7 mouse cellular contexts compared by ENCODE assay signal in the genomic region with DNA sequence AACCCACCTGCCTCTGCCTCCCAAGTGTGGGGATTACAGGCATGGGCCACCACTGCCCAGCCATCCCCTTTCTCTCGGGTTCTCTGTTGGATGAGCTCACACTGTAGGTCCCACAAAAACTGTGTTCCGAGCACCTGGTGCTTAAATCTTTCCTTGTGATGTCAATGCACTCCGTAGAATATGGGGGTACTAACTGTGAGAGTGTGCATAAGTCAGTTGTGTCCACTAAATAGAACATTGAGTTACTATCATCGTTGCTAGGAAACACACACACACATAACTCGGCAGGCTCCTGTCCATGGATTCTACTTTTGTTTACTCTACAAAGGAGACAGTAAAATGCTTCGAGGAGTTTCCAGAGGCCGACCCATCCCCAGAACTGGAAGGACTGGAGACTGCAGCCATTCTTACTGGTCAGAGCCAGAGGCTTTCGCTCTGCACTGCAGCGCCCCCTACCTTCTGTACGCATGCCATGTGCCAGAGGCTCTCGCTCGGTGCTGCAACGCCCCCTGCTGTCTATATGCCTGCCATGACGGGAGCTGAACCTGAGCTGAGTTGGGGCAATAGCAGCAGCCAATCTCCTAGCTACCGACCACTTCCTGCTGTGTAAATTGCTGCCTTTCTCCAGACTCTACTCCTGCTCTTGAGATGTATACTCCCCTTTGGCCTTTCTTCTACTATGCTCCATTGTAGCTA. TPM values are rescaled to one million over a fixed set of nuclear protein-coding genes. Genes with fewer than 3 reads are reported as not detected.
DNase-seq lines count a peak whose midpoint lies in the region; ATAC-seq lines count a peak whose summit lies in the region.

No protein-coding gene starts in this region.

- H3K4me2 ChIP-seq in embryonic facial prominence, embryonic 11.5 days (ENCODE audit: low read depth, low read length), result no peak overlapping the region
- no peak overlapping the region for H3K4me2 ChIP-seq in limb, embryonic 11.5 days (ENCODE audit: low read depth, severe bottlenecking)
- H3K4me2 ChIP-seq in midbrain, embryonic 14.5 days (ENCODE audit: low read length), result no peak overlapping the region

- no peak overlapping the region for H3K9ac ChIP-seq in embryonic facial prominence, embryonic 11.5 days (replicated peaks; ENCODE audit: low read length)
- H3K9ac ChIP-seq in limb, embryonic 11.5 days (ENCODE audit: low read length), result no peak overlapping the region
- no peak overlapping the region; the same call in 1 of the 2 replicates for H3K9ac ChIP-seq in midbrain, embryonic 14.5 days (replicated peaks; ENCODE audit: low read length)

- 28% methylated on average over 15 of the region's 15 CpGs for WGBS in embryonic facial prominence, embryonic 11.5 days
- 30% methylated on average over 15 of the region's 15 CpGs for WGBS in limb, embryonic 11.5 days
- WGBS in midbrain, embryonic 14.5 days, result 26% methylated on average over 15 of the region's 15 CpGs

- H3K4me1 ChIP-seq in embryonic facial prominence, embryonic 11.5 days (ENCODE audit: control insufficient read depth, insufficient read depth, low read length), result no peaks in the 10 kb centered on the region
- 0 out of 2 replicates have a peak, but pooled peaks cover 2% of the 10 kb centered on the region for H3K4me1 ChIP-seq in limb, embryonic 11.5 days (ENCODE audit: control insufficient read depth, insufficient read depth, low read length)
- no peaks in the 10 kb centered on the region for H3K4me1 ChIP-seq in midbrain, embryonic 14.5 days (ENCODE audit: control insufficient read depth, insufficient read depth, low read length)

- peak; percentile 75 for ATAC-seq in embryonic facial prominence, embryonic 11.5 days (replicated peaks; ENCODE audit: insufficient number of reproducible peaks, low FRiP score, low TSS enrichment, low read depth)
- peak; percentile 74; the same call in 1 of the 2 replicates for ATAC-seq in limb, embryonic 11.5 days (ENCODE audit: insufficient number of reproducible peaks, low FRiP score, low TSS enrichment, low read depth)
- peak; percentile 37; the same call in 1 of the 2 replicates for ATAC-seq in midbrain, embryonic 14.5 days (ENCODE audit: low FRiP score, low TSS enrichment)

- no peak overlapping the region for H3K4me3 ChIP-seq in embryonic facial prominence, embryonic 11.5 days (ENCODE audit: low read depth, low read length)
- H3K4me3 ChIP-seq in limb, embryonic 11.5 days (ENCODE audit: low read depth, low read length), result no peak overlapping the region
- no peak overlapping the region for H3K4me3 ChIP-seq in midbrain, embryonic 14.5 days (replicated peaks; ENCODE audit: low read depth, low read length)

- H3K36me3 ChIP-seq in embryonic facial prominence, embryonic 11.5 days (replicated peaks; ENCODE audit: control insufficient read depth, insufficient read depth, low read depth, low read length), result no peaks in the 10 kb centered on the region
- H3K36me3 ChIP-seq in limb, embryonic 11.5 days (ENCODE audit: control insufficient read depth, insufficient read depth, low read length), result no peaks in the 10 kb centered on the region
- H3K36me3 ChIP-seq in midbrain, embryonic 14.5 days (ENCODE audit: control insufficient read depth, insufficient read depth, low read length), result peaks cover 16% of the 10 kb centered on the region

- peak; percentile 98 for DNase-seq in adrenal gland, postnatal 14 days
- DNase-seq in embryonic facial prominence, embryonic 11.5 days (ENCODE audit: low spot score), result peak; percentile 92
- DNase-seq in heart, adult 18-20 months, result peak; percentile 92 to 98
- peak; percentile 95 for DNase-seq in kidney, adult 18-20 months
- peak; percentile 97 for DNase-seq in limb, embryonic 11.5 days (ENCODE audit: low spot score)
- DNase-seq in midbrain, embryonic 14.5 days, result peak; percentile 94
- DNase-seq in spleen, adult 12 weeks (ENCODE audit: low spot score), result peak; percentile 79

- no peak overlapping the region for H3K27ac ChIP-seq in embryonic facial prominence, embryonic 11.5 days (replicated peaks; ENCODE audit: low read depth, low read length)
- no peak overlapping the region for H3K27ac ChIP-seq in limb, embryonic 11.5 days (replicated peaks; ENCODE audit: low read depth, low read length)
- no peak overlapping the region for H3K27ac ChIP-seq in midbrain, embryonic 14.5 days (replicated peaks; ENCODE audit: low read depth, low read length)

- no peaks in the 10 kb centered on the region for H3K9me3 ChIP-seq in embryonic facial prominence, embryonic 11.5 days (replicated peaks; ENCODE audit: control insufficient read depth, low read length)
- no peaks in the 10 kb centered on the region for H3K9me3 ChIP-seq in limb, embryonic 11.5 days (ENCODE audit: control insufficient read depth, low read length)
- H3K9me3 ChIP-seq in midbrain, embryonic 14.5 days (ENCODE audit: control insufficient read depth, low read length), result no peaks in the 10 kb centered on the region

- H3K27me3 ChIP-seq in embryonic facial prominence, embryonic 11.5 days (ENCODE audit: control insufficient read depth, insufficient read depth, low read length), result no peaks in the 10 kb centered on the region
- no peaks in the 10 kb centered on the region for H3K27me3 ChIP-seq in limb, embryonic 11.5 days (ENCODE audit: control insufficient read depth, insufficient read depth, low read length)
- H3K27me3 ChIP-seq in midbrain, embryonic 14.5 days (ENCODE audit: control insufficient read depth, insufficient read depth, low read length), result no peaks in the 10 kb centered on the region

RNA-seq across cellular contexts. Expression of a gene that starts 8.1 kb away (rescaled TPM):
- 18.5 and 18.6 TPM in 2 replicates for total RNA-seq in adrenal gland, postnatal 14 days (2021)
- 16.2 and 21.2 TPM in 2 replicates for polyA plus RNA-seq in embryonic facial prominence, embryonic 11.5 days (2014; fragmentation: Nextera tagmentation; extraction: Ambion mirVana)
- 10 to 100 TPM; 11.4 to 11.5 TPM for total RNA-seq in heart, adult 18-20 months (2021)
- polyA plus RNA-seq in limb, embryonic 11.5 days (2014; fragmentation: Nextera tagmentation; extraction: Ambion mirVana), result 23.7 and 29.5 TPM in 2 replicates
- 83.9 and 102 TPM in 2 replicates for polyA plus RNA-seq in midbrain, embryonic 14.5 days (2014; fragmentation: Nextera tagmentation; extraction: Ambion mirVana)

RNA-seq across cellular contexts. Expression of a gene that starts 8.2 kb away (rescaled TPM):
- total RNA-seq in adrenal gland, postnatal 14 days (2021), result 101 and 107 TPM in 2 replicates
- polyA plus RNA-seq in embryonic facial prominence, embryonic 11.5 days (2014; fragmentation: Nextera tagmentation; extraction: Ambion mirVana), result 262 and 276 TPM in 2 replicates
- 10 to 100 TPM; 54.8 to 55.9 TPM for total RNA-seq in heart, adult 18-20 months (2021)
- 266 and 275 TPM in 2 replicates for polyA plus RNA-seq in limb, embryonic 11.5 days (2014; fragmentation: Nextera tagmentation; extraction: Ambion mirVana)
- 303 and 316 TPM in 2 replicates for polyA plus RNA-seq in midbrain, embryonic 14.5 days (2014; fragmentation: Nextera tagmentation; extraction: Ambion mirVana)

RNA-seq across cellular contexts. Expression of a gene that starts 13.3 kb away (rescaled TPM):
- total RNA-seq in adrenal gland, postnatal 14 days (2021), result 20.9 and 46.6 TPM in 2 replicates
- polyA plus RNA-seq in embryonic facial prominence, embryonic 11.5 days (2014; fragmentation: Nextera tagmentation; extraction: Ambion mirVana), result 9.0 and 11.0 TPM in 2 replicates
- total RNA-seq in heart, adult 18-20 months (2021), result 10 to 100 TPM; 23.6 to 49.8 TPM
- 11.2 and 13.4 TPM in 2 replicates for polyA plus RNA-seq in limb, embryonic 11.5 days (2014; fragmentation: Nextera tagmentation; extraction: Ambion mirVana)
- 2.0 and 2.2 TPM in 2 replicates for polyA plus RNA-seq in midbrain, embryonic 14.5 days (2014; fragmentation: Nextera tagmentation; extraction: Ambion mirVana)

RNA-seq across cellular contexts. Expression of a gene that starts 20.3 kb away (rescaled TPM):
- total RNA-seq in adrenal gland, postnatal 14 days (2021), result 64.5 and 70.5 TPM in 2 replicates
- polyA plus RNA-seq in embryonic facial prominence, embryonic 11.5 days (2014; fragmentation: Nextera tagmentation; extraction: Ambion mirVana), result 72.4 and 72.8 TPM in 2 replicates
- total RNA-seq in heart, adult 18-20 months (2021), result 10 to 100 TPM; 22.4 to 30.3 TPM
- 87.4 and 95.9 TPM in 2 replicates for polyA plus RNA-seq in limb, embryonic 11.5 days (2014; fragmentation: Nextera tagmentation; extraction: Ambion mirVana)
- polyA plus RNA-seq in midbrain, embryonic 14.5 days (2014; fragmentation: Nextera tagmentation; extraction: Ambion mirVana), result 39.4 and 48.0 TPM in 2 replicates

RNA-seq across cellular contexts. Expression of a gene that starts 44.0 kb away (rescaled TPM):
- 7.3 and 10.2 TPM in 2 replicates for total RNA-seq in adrenal gland, postnatal 14 days (2021)
- 3.3 and 3.7 TPM in 2 replicates for polyA plus RNA-seq in embryonic facial prominence, embryonic 11.5 days (2014; fragmentation: Nextera tagmentation; extraction: Ambion mirVana)
- 10 to 100 TPM; 20.9 to 82.2 TPM for total RNA-seq in heart, adult 18-20 months (2021)
- 6.7 and 7.4 TPM in 2 replicates for polyA plus RNA-seq in limb, embryonic 11.5 days (2014; fragmentation: Nextera tagmentation; extraction: Ambion mirVana)
- polyA plus RNA-seq in midbrain, embryonic 14.5 days (2014; fragmentation: Nextera tagmentation; extraction: Ambion mirVana), result 0.51 TPM in 1 of 2 replicates, not detected in the other
